Mouse (Mus musculus) regulatory T cell (primary cell): ENCODE data around the gene Ranbp1.

Experiments
- in situ Hi-C: fragments of 300-600 bp; cut with MboI, MseI; formaldehyde crosslinking; loops from one replicate; pipeline ENCODE4 v1.15.1; 2025; ENCODE audit warnings: high pct_unique_total_duplicates

Ranbp1 gene

DNA sequence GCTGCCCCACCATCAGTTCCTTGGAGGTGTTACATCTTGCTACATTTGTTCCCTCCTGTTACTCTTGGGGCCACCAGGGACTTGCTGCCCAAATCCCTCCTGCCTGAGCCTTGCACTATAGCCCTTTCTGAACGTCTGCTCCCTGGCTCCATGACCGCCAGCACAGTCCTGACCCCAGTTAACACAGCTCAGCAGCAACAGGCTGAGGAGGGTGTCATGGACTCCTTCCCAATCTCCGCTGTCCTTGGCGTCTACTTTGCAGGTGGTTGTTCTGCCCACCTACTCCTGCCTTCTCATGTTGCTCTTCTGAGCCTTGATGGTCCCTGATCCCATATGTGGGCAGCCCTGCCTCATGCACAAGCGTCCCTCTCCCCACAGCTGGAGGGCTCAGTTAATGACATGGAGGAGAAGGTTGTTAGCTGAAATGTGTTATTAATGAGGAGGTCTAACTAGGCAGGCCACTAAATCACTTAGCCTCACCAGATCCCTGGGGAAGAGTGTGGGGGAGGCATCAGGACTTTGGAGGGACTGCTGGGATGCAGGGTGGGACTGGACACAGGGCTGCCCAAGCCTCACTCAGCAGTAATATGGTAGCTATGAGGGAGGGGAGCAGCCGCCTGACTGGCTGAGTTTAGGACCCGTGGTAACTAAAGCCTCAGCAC is 45.0 kb downstream of the Ranbp1 start:
- in situ Hi-C loops: no loop called here

DNA sequence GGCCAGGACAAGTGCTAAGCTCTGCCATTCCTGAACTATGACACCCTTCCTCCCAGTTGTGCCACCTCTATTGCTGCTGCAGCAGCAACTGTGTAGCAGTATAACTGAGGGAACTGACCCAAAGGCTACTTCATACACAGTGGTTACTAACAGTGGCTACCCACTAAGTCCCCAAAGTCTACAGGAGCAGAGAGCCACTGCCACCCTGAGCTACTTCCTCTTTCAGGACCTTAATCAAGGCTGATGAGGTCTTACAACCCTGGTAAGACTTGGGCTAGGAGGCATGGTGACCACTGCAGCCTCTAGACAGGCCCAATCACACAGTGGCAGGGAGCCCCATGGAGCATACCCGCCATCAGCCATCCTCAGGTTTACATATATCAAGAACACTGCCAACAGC is 46.5 kb downstream of the Ranbp1 start:
- in situ Hi-C loops: no loop called here

DNA sequence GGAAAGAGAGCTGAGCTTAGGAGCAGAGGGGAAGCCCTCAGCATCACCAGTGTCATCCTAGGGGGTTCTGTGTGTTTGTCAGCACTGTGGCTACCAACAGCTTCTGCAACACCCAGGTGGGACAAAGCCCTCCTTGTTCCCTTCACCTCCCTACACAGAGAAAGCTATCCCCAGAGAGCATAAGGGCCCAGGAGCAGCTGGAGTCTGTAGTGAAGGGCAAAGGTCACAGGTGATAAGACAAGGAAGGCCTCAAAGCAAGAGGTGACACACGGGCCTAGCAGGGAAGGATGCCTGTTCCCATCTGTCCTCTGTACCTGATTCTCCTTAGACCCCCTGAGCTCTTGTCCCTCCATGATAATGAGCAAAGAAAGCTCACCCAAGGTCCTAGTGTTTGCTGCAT is 46.9 kb downstream of the Ranbp1 start:
- in situ Hi-C loops: no loop called here

- in situ Hi-C loops: no loop called here
Measured at GRCm38 (mm10) chr16:18200062-18200461, 48.5 kb downstream of the Ranbp1 start.

DNA sequence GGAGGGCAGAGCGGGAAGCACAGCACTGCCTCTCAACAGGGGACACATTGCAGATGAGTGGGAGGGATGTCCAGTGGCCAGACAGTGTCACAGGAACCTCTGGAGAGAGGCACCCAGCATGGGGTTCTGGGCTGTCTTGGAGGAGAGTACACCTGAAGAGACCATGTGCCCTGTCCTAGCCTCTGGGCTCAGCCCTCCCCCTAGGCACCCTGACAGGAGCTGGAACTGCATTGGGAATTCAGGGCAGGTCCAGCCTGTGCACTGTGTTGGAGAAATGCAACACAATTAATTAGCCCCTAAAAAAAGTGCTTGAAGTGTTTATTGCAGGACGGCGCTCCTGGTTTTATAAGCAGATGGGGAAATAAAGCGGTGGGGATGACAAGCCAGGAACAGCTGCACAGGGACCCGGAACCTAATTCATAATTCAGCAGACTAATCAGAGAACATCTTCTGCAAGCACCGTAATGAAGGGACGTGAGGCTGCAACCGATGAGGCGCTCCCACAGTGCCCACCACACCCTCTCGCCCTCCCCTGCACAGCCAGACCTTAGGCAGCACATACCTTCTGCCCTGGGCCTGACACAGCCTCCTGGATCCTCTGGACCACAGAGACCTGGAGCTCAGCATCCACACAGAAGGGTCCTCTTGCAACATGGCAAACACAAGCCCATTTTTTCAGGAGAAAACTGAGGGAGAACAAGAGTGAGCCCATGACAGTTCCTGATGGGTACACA is 50.0 kb downstream of the Ranbp1 start:
- in situ Hi-C loops: loop anchor here (10.0 kb wide), 1 partner anchor 334 kb away; no protein-coding TSS in a partner anchor

DNA sequence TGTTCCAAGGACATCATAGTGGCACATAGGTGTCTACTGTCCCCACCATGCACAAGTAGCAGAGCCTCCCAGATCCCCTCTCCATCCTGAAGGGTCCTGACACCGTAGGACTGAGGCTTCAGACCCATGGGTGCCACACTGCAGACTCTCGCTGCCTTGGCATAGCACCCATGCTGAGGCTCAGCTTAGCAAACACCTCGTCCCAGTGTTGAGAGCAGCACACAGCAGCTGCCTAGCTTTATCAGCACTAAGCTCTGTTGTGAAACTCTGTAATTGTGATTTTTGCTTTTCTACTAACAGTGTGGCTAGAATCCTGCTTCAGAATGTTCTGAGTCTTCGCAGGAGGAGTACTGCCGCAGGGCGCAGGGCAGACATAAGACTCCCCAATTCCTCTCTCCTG is 50.7 kb downstream of the Ranbp1 start:
- in situ Hi-C loops: loop anchor here (10.0 kb wide), 1 partner anchor 333 kb away; no protein-coding TSS in a partner anchor

GRCm38 (mm10) chr16:18195561-18195960 is 53.0 kb downstream of the Ranbp1 start:
- in situ Hi-C loops: loop anchor here (10.0 kb wide), 1 partner anchor 331 kb away; no protein-coding TSS in a partner anchor

- in situ Hi-C loops: loop anchor here (10.0 kb wide), 1 partner anchor 330 kb away; no protein-coding TSS in a partner anchor
Measured at GRCm38 (mm10) chr16:18195068-18195467, 53.5 kb downstream of the Ranbp1 start.

GRCm38 (mm10) chr16:18194208-18194985 is 54.1 kb downstream of the Ranbp1 start:
- in situ Hi-C loops: loop anchor here (10.0 kb wide), 1 partner anchor 330 kb away; no protein-coding TSS in a partner anchor

- in situ Hi-C loops: loop anchor here (10.0 kb wide), 1 partner anchor 326 kb away; no protein-coding TSS in a partner anchor
Measured at GRCm38 (mm10) chr16:18191006-18191405, 57.5 kb downstream of the Ranbp1 start.
